Mouse (Mus musculus) embryo, embryonic 10 days (tissue): ENCODE measurements around the gene Rnaset2a.
"Not testable (repeated sequence)": the region's sequence is repeated elsewhere in the genome, so short reads cannot be mapped to it uniquely, and the experiment has no call there.

Experiments
- DNase-seq: peaks from one replicate; pipeline ENCODE4 v3.0.0-alpha.2; 2015; ENCODE audit warnings: low spot score

Gene Rnaset2a

GRCm38 (mm10) chr17:8147439-8148316 is at the start of gene Rnaset2a, which contains the start of gene Gm49673:
Gene Rnaset2a (minus strand): TSS chr17:8148097.
Gene Gm49673 (minus strand): TSS chr17:8147788.
- peak; percentile 31 for DNase-seq

- DNase-seq: no peak
Measured at GRCm38 (mm10) chr17:8197652-8198051, 49.8 kb upstream of the Rnaset2a start.

GRCm38 (mm10) chr17:8195685-8196376 is 47.9 kb upstream of the Rnaset2a start:
- DNase-seq: no peak

- no peak for DNase-seq
Measured at GRCm38 (mm10) chr17:8193678-8194077, 45.8 kb upstream of the Rnaset2a start.

GRCm38 (mm10) chr17:8184217-8184616 is 36.3 kb upstream of the Rnaset2a start:
- DNase-seq: no peak

- DNase-seq: no peak
Measured at GRCm38 (mm10) chr17:8183815-8184214, 35.9 kb upstream of the Rnaset2a start.

GRCm38 (mm10) chr17:8177090-8177489 is 29.2 kb upstream of the Rnaset2a start:
- DNase-seq: no peak

- no peak for DNase-seq
Measured at GRCm38 (mm10) chr17:8171081-8171480, 23.2 kb upstream of the Rnaset2a start.

GRCm38 (mm10) chr17:8170331-8170730 is 22.4 kb upstream of the Rnaset2a start:
- DNase-seq: no peak

GRCm38 (mm10) chr17:8167436-8167835 is 19.5 kb upstream of the Rnaset2a start:
- not testable (repeated sequence) for DNase-seq

GRCm38 (mm10) chr17:8166454-8166853 is 18.6 kb upstream of the Rnaset2a start:
- not testable (repeated sequence) for DNase-seq

- not testable (repeated sequence) for DNase-seq
Measured at GRCm38 (mm10) chr17:8165977-8166376, 18.1 kb upstream of the Rnaset2a start.

- DNase-seq: not testable (repeated sequence)
Measured at GRCm38 (mm10) chr17:8165608-8165945, 17.7 kb upstream of the Rnaset2a start.

GRCm38 (mm10) chr17:8164701-8165607 is 17.1 kb upstream of the Rnaset2a start, which contains the start of gene Fgfr1op:
Gene Fgfr1op (plus strand): TSS chr17:8165501.
- not testable (repeated sequence) for DNase-seq

GRCm38 (mm10) chr17:8160969-8161368 is 13.1 kb upstream of the Rnaset2a start:
- DNase-seq: peak; percentile 4

GRCm38 (mm10) chr17:8158627-8159026 is 10.7 kb upstream of the Rnaset2a start:
- not testable (repeated sequence) for DNase-seq

- DNase-seq: not testable (repeated sequence)
Measured at GRCm38 (mm10) chr17:8155982-8156381, 8.1 kb upstream of the Rnaset2a start.

- not testable (repeated sequence) for DNase-seq
Measured at GRCm38 (mm10) chr17:8155010-8155409, 7.1 kb upstream of the Rnaset2a start.

GRCm38 (mm10) chr17:8146931-8147330 is 966 bp downstream of the Rnaset2a start:
- DNase-seq: not testable (repeated sequence)

- DNase-seq: peak; percentile 3
Measured at GRCm38 (mm10) chr17:8143802-8144673, 3.9 kb downstream of the Rnaset2a start.

GRCm38 (mm10) chr17:8140210-8140609 is 7.7 kb downstream of the Rnaset2a start:
- not testable (repeated sequence) for DNase-seq
